Mouse (Mus musculus) left cerebral cortex, postnatal 25 days (tissue): Measurements from ENCODE around the gene Cstl1. TPM values are rescaled to one million over a fixed set of nuclear protein-coding genes. Genes with fewer than 3 reads are reported as not detected.
"Not testable (repeated sequence)": the region's sequence is repeated elsewhere in the genome, so short reads cannot be mapped to it uniquely, and the experiment has no call there.

Source experiments
- DNase-seq, 2 experiments: peaks; one replicate each; pipeline ENCODE4 v3.0.0; 2022; ENCODE audit warnings: low spot score in 2 of 2, mixed read lengths in 1 of 2
- intact Hi-C: fragments of 180-260 bp; cut with DNase I; formaldehyde crosslinking; loops from one replicate; pipeline ENCODE4 v1.15.1; 2025
- total RNA-seq, 2 experiments: library from RNA; stranded (reverse); gene quantifications; 2 replicates each; pipeline ENCODE4 v1.2.3; 2021

The Cstl1 gene
- under 1 TPM in 1 of 2 experiments, not detected in 1; 0.99 TPM for total RNA-seq

DNA sequence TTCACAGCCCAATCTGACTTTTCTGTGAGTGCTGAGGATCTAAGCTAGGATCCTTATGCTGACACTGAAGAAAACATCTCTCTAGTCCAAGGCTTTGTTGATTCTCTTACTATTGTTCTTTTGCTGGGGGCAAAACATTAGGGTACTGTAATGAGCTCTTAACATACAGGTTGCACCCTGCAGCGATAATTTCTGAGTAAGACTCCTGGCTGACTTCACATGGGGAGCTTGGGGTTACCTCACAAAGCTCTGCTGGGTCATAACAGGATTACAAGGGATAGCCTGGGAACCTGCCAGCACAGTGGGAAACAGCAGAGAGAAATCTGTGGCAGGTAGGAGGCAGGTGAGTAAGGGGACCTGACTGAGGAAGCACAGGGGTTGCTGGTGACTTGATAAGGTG, at the start of gene Cstl1:
Gene Cstl1, plus strand, starts transcription at position 301 of the 400 bp plus-strand sequence.
- intact Hi-C loops: loop anchor here (5.0 kb wide), 1 partner anchor 102 kb away; no protein-coding TSS in a partner anchor
- DNase-seq: no peak

DNA sequence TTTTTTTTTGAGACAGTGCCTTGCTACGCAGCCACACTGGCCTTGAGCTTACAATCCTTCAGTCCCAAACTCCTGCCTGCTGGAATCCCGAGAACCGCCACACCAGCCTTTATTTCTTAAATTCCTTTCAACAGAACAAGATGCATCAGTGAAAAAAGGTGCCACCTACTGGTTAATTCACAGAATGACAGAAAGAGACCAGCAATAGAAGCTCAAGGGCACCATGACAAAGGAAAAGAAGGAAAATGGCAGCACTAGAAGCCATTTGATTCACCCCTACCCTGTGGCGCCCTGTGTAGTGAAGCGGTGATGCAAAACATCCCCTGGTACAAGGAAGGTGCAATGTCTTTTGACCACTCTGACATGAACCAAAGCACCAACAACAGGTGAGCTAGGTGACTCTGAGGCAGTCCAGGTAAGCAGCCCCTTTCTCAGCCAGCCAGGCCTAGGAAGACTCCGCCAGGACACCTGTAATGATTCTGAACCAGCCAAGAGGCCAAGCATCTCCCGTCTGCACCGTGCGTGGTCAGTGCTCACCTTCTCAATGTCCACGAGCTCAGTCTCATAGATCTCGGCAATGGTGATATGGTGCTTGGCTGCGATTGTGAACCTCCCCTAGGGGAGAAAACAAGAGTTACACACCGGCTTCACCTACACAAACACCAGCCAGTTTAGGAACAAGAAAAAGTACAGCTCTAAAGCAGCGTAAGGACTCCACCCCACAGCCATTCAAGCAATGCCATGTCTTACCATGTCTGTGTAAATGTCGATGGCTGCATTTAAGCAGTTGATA, 43.6 kb upstream of the Cstl1 start:
- intact Hi-C loops: no loop called here
- peak in 1 of 2 experiments; percentile 36 for DNase-seq

DNA sequence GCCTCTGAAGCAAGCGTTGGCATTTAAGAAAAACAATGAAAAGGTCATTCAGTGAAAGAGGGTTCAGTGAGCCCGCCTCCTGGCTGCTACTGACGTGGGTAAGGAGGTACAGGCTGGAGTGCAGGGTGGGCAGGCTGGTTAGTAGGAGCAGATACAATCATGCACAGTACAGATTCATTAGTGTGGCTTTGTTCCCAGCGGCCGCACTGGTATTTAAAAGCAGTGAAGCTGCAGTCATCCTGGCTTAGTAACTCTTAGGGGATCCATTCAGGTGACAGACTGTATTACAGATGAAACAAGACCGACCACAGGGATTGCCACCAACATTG, 43.0 kb upstream of the Cstl1 start:
- no peak for DNase-seq
- intact Hi-C loops: no loop called here

DNA sequence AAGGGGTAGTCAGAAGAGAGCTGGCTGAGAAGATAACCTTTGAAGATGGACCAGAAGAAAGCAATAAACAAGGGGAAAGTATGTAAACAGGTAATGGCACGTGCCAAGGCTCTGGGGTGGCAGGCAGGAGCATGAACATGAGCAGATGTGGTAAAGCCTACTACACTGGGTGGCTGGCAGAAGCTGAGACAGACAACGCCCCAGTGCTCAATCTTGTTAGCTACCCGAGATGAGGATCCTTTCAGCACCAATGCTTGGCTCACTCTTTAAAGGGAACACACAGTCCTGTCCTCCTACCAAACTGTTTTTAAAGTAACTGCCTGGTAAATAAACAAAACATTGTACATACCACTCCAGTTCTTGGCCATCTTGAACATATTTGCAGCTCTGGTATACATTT, 37.8 kb upstream of the Cstl1 start:
- intact Hi-C loops: no loop called here
- no peak for DNase-seq

DNA sequence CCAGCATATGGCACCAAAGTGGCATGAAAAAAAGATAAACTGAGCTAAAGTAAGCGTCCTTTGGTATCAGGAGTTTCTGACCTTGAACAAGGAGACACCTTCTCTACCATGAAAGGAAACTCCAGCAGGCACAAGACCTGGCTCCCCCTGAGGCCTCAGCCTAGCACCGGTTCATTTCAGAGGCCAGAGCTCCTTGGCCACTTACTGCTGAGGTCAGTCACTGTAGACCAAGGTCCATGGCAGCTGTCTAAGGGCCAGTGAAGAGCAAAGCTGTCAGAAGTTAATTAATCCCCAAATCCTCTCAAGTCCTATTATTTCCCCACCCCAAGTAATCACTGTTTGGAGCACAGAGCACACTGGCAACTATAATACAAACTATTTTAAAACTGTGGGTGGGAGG, 33.1 kb upstream of the Cstl1 start:
- intact Hi-C loops: no loop called here
- no peak for DNase-seq

DNA sequence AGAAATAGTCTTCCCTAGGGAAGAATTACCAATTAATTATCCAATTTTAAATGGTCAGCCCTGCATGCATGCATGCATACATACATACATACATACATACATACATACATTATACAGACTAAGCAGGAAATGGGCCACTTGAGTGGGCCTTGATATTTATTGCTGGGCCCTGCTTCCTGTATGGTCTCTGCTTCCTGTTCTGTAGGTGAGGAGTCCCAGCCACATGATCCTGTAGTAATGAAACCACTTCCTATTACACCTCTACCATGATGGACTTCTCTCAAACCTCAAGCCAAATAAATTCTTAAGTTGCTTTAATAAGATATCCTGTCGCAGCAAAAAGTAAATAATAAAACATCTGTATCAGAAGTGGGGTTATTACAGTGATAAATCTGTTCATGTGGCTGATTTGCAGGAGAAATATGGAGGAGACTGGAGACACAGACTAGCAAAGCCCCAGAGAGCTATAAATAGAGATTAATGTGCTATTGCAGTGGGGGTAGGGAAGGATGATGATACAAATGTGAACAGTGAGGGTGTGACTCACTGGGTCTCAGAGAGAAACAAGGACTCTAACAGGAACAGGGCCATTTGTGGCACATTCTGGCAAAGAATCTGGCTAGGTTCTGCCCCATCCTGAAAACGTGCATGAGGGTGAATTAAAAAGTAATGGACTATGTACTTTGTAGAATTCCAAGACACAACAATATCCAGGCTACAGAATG, 30.7 kb upstream of the Cstl1 start:
- intact Hi-C loops: no loop called here
- no peak for DNase-seq

DNA sequence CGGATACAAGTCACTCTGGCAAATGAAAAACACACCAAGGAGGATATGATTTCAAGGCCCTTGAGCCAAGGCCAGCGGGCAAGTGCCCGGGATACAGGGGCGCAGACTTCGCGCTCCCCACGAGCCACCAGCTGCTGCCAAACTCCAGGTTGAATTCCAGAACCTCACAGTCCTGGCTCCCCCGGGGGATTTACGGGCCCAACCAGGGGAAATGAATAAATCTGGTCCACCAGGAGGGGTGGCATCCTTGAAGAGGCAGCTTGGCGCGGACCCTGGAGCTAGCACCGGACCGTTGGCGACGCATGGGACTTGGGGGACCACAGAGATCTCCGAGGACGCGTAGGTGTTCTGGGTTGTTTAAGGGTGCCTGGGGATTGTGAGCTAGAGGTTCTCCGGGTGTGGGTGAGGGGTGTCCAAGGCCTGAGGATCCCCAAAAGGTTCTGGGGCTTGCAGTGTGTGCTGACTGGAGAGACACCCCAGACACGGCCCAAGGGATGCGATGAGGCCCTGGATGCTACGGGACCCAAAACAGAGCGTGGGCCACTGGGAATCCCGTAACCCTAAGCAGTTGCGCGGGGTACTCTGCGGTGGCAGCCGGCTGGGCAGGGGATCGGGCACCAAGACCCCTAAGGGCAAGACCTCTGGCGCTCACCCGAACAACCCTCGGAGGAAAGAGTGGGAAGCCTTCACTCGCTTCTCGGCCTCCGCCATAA, 18.4 kb upstream of the Cstl1 start:
- DNase-seq: peak; percentile 35 to 37
- intact Hi-C loops: loop anchor here (2.0 kb wide), 1 partner anchor 51 kb away; the partner anchor contains the start of gene Gzf1

DNA sequence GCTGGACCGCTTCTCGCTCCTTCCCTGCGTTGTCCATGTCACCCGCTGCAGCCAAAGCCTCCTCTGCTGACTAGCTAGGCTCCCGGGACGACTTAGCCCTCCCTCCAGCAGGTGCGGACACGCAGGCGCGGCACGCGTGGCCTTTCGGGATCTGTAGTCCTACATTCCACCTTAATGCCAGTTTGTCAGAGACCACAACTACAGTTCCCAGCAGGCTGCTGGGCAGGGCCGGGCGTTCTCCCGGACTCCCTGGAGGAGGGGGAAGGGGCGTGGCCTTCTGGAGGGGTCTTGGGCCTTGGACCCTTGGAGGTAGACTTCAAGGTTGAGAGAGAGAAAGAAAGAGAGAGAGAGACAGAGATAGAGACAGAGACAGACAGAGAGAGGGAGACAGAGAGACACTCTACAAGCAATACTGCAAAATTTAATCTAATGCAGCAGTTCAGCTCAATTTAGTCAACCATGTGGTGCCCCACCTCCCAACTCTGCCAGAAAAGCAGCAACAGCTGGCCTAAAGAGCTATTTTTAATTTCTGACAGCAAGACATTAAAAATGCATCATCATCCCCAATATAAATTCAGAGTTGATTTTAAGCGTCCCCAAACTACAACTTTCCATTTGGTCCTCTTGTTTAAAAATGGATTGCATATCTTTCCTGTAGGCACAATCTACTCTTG, 17.7 kb upstream of the Cstl1 start, which contains the start of gene Napb:
Gene Napb, minus strand, starts transcription at position 141 of the 674 bp plus-strand sequence.
- intact Hi-C loops: no loop called here
- DNase-seq: peak; percentile 92 to 98

DNA sequence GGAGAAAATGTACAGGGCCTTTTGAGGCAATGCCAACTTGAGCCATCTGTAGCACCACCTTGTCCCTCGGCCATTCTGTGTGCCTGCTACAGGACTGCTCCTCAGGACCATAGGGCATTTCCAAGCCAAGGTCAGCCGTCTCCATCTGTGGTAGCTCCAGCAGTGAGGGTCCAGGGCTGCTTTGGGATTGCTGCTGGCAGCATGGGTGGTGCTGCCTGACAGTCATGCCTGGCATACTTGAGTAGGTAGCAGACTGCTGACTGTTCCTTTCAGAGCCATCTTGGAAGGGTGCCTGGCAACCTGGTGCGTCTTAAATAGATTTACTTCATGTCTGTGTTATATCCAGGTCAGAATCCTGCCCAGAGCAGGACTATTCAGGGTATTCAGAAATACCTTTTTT, 7.2 kb upstream of the Cstl1 start:
- intact Hi-C loops: no loop called here
- DNase-seq: peak; percentile 44 to 86

DNA sequence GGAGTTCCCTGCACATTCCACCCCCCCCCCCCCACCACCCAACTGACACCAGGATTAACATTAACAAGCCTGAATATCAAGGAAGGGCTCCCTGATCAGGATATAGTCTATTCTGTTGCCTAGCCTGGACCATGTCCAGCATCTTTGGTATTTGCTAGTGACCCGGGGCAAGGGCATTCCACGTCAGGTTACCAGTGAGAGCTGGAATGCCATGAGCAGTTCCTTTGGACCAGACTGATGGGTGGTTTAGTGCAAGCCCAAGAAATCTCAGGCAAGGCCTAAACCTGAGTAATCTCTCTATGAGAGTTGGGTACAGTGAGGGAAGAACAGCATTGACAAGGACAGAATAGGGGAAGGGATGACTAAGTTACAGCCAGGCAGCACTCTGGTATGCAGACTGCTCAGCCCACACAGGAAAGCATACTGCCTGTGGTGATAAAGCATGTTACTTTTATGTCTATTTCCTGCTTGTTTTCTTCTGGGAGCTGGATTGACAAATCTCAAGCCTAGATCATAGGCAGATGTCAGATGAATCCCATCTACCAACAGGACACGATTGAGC, 6.2 kb upstream of the Cstl1 start:
- intact Hi-C loops: no loop called here
- DNase-seq: peak in 1 of 2 experiments; percentile 29

DNA sequence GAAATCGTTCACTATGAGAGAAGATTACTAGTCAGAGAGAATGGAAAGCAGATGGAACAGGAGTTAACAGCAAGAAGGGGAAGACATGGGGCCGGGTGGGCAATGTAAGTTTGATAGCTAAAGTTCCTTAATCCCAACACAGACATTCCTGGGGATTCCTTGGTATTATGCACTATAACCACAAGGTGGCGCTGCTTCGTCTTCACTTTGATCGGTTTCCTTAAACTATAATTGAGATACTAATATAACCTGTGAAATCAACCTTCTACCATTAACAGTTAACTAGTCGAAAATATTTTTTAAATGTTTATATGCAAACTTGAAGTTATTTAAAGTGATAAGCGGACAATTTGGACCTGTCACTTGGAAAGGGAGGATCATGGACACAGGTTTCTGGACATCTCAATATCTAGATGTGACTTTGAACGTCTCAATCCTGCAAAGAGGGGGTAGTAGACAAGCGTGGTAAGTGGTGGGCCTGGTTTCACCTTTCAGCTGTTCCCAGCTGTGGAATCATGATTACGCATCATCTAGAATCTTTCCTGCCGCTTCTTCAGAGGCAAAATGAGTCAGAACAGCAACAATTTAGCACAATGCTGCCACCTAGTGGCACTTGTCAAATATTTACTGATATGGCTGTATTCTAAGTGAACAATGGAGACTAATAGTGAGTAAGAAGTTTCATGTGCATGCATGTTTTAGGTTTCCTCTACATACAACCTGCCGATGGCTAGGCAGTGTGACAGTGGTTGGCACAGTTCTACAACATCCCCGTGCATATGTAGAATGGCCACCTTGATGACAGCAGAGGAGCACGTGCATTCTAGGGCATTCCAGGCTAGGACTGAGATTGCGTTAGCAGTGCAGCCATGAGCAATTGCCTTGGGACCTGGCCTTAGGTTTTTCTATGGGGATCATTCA, 2.0 kb downstream of the Cstl1 start:
- intact Hi-C loops: loop anchor here (1.0 to 5.0 kb wide), 2 partner anchors 100 to 150 kb away; no protein-coding TSS in a partner anchor
- DNase-seq: peak; percentile 78 to 91

DNA sequence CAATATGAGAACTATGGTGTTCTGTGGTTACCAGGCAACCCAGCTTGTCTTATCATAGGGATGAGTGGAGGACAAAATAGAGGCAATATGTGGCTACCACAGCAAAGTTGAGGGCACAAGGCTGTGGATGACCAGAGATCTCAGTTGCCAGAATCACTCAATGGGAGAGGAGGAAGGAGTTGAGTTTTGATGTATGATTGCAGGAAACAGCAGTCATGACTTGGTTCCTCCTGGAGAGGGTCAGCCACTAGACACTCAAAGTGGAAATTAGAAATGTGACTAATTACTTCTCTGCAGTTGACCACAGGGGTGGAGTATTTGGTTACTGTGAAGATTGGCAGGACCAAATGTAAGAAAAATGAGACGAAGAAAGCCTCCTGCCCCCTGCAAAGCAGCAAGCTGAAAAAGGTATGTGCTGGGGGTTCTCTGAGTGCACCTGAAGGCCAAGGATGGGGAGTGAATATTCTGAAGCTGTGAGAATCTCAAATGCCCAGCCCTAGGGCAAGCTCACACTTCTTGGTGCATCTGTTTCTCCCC, 4.2 kb downstream of the Cstl1 start:
- intact Hi-C loops: loop anchor here (5.0 kb wide), 1 partner anchor 98 kb away; no protein-coding TSS in a partner anchor
- DNase-seq: no peak

DNA sequence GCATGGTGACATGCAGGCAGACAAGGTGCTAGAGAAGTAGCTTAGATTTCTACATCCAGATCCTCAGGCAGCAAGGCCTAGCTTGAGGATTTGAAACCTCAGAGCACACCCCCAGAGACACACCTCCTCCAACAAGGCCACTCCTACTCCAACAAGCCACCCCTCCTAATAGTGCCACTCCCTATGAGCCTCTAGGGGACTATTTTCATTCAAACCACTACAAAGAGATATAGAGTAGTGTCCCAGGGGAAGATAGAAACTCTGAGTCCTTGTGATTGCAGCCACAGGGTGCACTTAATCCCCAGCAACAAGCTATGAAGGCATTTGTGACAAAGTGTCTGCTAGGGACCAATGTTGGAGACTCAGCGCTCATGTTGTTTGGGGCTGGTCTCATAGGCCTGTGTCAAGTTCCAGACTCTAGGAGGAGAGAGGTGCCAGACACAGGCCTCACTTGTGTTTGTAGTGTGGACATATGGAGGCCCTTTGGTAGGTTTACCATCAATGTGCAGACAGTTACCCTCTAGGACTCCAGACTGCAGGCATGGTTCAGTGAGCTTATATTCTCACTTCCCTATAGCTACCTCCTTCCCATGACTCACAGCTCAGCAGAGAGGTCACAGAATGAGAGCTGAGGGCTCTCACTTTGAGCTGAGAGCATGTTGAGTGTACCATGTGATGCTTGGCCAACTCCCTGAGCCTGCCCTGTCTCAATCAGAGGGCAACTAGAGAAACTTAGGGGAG, 13.7 kb downstream of the Cstl1 start:
- DNase-seq: no peak
- intact Hi-C loops: no loop called here

DNA sequence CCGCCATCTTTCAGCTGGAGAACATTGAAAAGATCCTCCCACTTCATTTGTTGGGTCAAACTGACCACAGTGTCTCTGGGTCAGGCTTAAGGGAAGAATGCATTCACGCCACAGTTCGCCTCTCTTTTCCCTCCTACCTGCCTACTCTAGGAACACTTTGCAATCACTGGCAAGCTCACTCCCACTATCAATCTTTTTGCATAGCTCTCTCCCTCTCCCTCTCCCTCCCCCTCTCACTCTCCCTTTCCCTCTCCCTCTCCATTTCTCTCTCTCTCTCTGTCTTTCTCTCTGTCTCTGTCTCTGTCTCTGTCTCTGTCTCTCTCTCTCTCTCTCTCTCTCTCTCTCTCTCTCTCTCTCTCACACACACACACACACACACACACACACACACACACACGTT, 21.2 kb downstream of the Cstl1 start, which contains the start of gene Cst11:
Gene Cst11, minus strand, starts transcription at position 101 of the 400 bp plus-strand sequence.
- DNase-seq, intact Hi-C loops: not testable (repeated sequence)

DNA sequence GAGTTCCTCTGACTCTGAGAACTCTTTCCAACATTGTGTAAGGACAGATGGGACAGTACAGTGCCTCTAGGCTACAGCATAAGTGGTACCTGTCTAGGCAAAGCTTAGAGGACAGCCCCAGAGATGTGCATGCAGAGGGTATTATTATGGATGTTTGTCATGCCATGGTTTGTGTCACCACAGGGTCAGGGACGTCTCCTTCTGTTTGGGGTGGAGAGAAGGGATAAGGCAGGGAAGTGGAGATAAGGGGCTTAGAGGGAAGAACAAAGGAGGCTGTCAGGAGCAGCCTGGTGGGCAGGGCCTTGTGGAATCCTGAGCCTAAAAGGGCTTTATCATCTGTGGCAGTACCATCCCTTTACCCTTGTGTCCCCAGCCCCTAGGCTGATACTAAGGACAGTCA, 31.6 kb downstream of the Cstl1 start, which contains the start of gene 8030411F24Rik:
Gene 8030411F24Rik, plus strand, starts transcription at position 301 of the 400 bp plus-strand sequence.
- DNase-seq: no peak
- intact Hi-C loops: no loop called here

DNA sequence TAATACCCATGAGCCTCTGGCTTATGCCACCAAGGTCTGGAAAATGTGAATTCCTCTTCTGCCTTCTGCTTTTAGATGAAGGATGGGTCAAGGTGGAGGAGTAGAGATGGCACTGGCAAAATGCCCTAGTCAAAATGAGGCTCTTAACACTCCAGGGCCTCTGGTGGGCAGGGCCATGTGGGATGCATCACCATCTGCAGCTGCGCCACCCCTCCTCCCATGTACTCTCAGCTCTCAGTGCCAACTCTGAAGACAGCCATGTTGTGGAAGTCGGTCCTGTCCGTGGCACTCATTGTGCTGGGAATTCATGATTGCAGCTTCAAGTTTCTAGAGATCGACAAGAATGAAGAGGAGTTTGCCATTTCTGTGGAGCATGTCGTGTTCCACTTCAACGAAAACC, 39.0 kb downstream of the Cstl1 start, which contains the start of gene Cst12:
Gene Cst12, plus strand, starts transcription at position 220 of the 400 bp plus-strand sequence.
- intact Hi-C loops: no loop called here
- peak in 1 of 2 experiments; percentile 6 for DNase-seq

DNA sequence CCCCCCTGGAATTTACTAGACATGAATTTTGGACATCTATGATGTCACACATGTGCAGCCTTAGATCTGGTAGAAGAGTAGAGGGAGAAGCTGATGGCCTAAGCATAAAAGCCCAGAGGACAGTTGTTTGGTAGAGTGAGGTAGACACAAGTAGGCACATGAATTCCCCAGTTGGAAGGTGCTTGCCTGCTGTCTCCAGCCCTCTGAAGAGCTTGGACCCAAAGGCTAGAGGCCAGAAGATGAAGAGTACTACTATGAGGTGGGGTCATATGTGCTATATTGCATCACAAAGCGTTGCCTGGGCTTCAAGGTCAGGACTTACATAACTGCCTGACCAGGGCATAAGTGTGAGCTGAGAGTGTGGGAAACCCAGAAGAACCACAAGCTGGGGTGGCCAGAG, 48.3 kb downstream of the Cstl1 start, which contains the start of gene Cst8:
Gene Cst8, plus strand, starts transcription at position 301 of the 400 bp plus-strand sequence.
- intact Hi-C loops: no loop called here
- DNase-seq: no peak
